Mouse (Mus musculus) liver, postnatal 0 days (tissue): Measurements from ENCODE around the gene Ube2e3. TPM values are rescaled to one million over a fixed set of nuclear protein-coding genes. Genes with fewer than 3 reads are reported as not detected.

ENCODE experiments used
- ATAC-seq: fragments of 200-750 bp; cut with Nextera tagmentation; 2 replicates; pipeline ENCODE4 v1.8.0; 2017; ENCODE audit warnings: mild to moderate bottlenecking, moderate library complexity
- DNase-seq: peaks from one replicate; pipeline ENCODE4 v3.0.0-alpha.2; 2016
- H3K27ac ChIP-seq: fragments of 300-500 bp; sonication (generic); 2 replicates; pipeline ENCODE4 v1.5.1; 2014; ENCODE audit warnings: antibody characterized with exemption, moderate library complexity, mild to moderate bottlenecking, low read depth
- H3K27me3 ChIP-seq: fragments of 300-500 bp; sonication (generic); 2 replicates; pipeline ENCODE4 v1.6.1; 2014; ENCODE audit warnings: low read length, control low read depth, mixed read lengths; ENCODE audit not compliant: insufficient read depth
- H3K36me3 ChIP-seq: fragments of 300-500 bp; sonication (generic); replicated peaks from 2 replicates; pipeline ENCODE4 v1.6.1; 2014; ENCODE audit warnings: mild to moderate bottlenecking, control low read depth, low read length, moderate library complexity, mixed read lengths; ENCODE audit not compliant: insufficient read depth
- H3K4me1 ChIP-seq: fragments of 300-500 bp; sonication (generic); 2 replicates; pipeline ENCODE4 v1.6.1; 2014; ENCODE audit warnings: antibody characterized with exemption, mild to moderate bottlenecking, control low read depth; ENCODE audit not compliant: insufficient read depth
- H3K4me2 ChIP-seq: fragments of 300-500 bp; sonication (generic); 2 replicates; pipeline ENCODE4 v1.6.1; 2014; ENCODE audit warnings: low read depth, mild to moderate bottlenecking, low read length, moderate library complexity, mixed read lengths
- H3K4me3 ChIP-seq: fragments of 300-500 bp; sonication (generic); 2 replicates; pipeline ENCODE4 v1.5.1; 2014; ENCODE audit warnings: low read depth, low read length
- H3K9ac ChIP-seq: fragments of 300-500 bp; sonication (generic); replicated peaks from 2 replicates; pipeline ENCODE4 v1.6.1; 2014; ENCODE audit warnings: mild to moderate bottlenecking, moderate library complexity
- H3K9me3 ChIP-seq: fragments of 300-500 bp; sonication (generic); 2 replicates; pipeline ENCODE4 v1.6.1; 2016; ENCODE audit warnings: mild to moderate bottlenecking, control low read depth, low read length, mixed read lengths
- CTCF ChIP-seq: sonication (generic); IDR thresholded peaks from 2 replicates; pipeline ENCODE4 v1.5.1; 2016; ENCODE audit warnings: antibody characterized with exemption, low read depth
- EP300 ChIP-seq: IDR thresholded peaks from 2 replicates; pipeline ENCODE4 v1.6.1; 2016; ENCODE audit warnings: antibody characterized with exemption, low read depth, mild to moderate bottlenecking
- WGBS: fragments of 180-500 bp; shearing (Covaris S2); extraction: QIAGEN DNeasy Blood & Tissue Kit; methylation state at CpG from one replicate; pipeline ENCODE4 v1.1.7; 2014; ENCODE audit not compliant: insufficient replicate concordance; 5-methylcytosine and 5-hydroxymethylcytosine counted together
- polyA plus RNA-seq: library from polyadenylated mRNA; unstranded; fragments of >200 nt; fragmentation: Nextera tagmentation; extraction: Ambion mirVana; gene quantifications from 2 replicates; pipeline ENCODE4 v1.2.1, GENCODE M21; 2015

The Ube2e3 gene
- polyA plus RNA-seq, 1 experiment from 2014 or later, result 46.8 TPM

DNA sequence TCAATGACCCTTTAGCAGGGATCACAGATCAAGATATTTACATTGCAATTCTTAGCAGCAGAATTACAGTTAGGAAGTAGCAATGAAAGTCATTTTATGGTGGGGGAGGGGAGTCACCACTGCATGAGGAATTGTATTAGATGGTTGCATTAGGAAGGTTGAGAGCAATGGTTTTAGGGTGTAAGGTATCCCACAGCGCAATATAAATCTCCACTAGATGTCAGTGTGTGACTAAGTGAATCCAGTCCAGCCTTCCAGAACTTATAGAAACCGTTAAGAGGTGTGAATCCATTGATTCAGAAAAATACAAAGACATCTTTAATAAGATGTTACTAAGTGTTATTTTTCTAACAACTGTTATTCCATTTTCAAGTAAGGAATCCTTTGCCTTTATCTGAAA lies 63.4 kb downstream of the Ube2e3 start:
- Histone ChIP-seq H3K27ac (no peak overlapping the region), H3K27me3 (no peaks in the 10 kb centered on the region), H3K9ac (no peak overlapping the region), H3K36me3 (no peaks in the 10 kb centered on the region), H3K4me1 (peaks cover 5% of the 10 kb centered on the region; the same call in 1 of the 2 replicates), H3K4me2 (no peak overlapping the region), H3K9me3 (no peaks in the 10 kb centered on the region), H3K4me3 (no peak overlapping the region)
- DNase-seq, result no peak
- no peak for ATAC-seq
- WGBS, result 39% methylated on average over 2 of the region's 2 CpGs
- TF ChIP-seq CTCF, result peak; percentile 70
- TF ChIP-seq EP300, result no peak

DNA sequence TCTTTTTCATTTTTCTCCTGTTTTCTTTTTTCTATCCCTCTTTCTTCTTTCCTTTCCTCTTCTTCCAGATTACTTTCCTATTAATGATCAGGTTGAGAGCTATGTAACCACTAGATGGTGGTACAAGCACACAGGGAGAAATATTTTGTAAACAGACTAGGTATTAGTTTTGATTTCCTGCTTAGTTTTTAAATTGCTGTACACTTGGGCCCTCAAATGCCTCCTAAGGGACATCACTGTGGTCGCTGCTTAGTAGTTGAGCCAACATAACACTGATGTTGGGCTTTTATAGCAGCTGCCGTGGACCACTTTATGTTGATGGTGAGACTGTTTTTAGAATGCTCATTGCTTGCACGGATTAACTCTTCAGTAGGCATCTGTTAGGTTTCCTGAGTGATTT lies 91.5 kb downstream of the Ube2e3 start:
- WGBS, result 37% methylated on average over 3 of the region's 3 CpGs
- Histone ChIP-seq H3K9me3 (no peaks in the 10 kb centered on the region), H3K27me3 (no peaks in the 10 kb centered on the region), H3K36me3 (no peaks in the 10 kb centered on the region), H3K4me2 (no peak overlapping the region), H3K27ac (no peak overlapping the region), H3K4me3 (no peak overlapping the region), H3K4me1 (no peaks in the 10 kb centered on the region), H3K9ac (no peak overlapping the region)
- TF ChIP-seq EP300 (no peak), CTCF (peak; percentile 81)
- ATAC-seq (no peak), DNase-seq (no peak)

GRCm38 (mm10) chr2:78960288-78960687 lies 92.4 kb downstream of the Ube2e3 start:
- no peak for ATAC-seq
- DNase-seq, result no peak

DNA sequence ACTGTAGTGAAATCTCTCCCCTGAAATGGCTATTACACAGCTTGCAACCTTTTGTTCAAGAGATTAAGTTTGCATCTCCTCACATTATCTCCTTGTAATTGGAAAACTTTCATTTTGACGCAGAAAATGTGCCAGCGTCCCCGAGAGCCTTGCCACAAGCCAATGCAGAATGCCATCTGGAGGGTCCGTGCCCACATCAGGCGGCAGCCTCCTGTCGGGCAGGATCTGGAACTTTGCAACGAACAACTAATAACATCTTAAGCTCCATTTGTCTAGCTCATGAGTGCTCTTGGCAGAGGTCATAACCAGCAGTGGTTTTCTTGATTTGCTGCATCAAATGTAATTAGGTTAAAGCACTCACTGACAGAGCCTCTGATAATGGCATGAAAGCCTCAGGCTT lies 93.1 kb downstream of the Ube2e3 start:
- DNase-seq (no peak), ATAC-seq (no peak)
- H3K4me2 ChIP-seq, result peak overlapping the region; percentile 7; the same call in 1 of the 2 replicates
- WGBS, result 73% methylated on average over 7 of the region's 7 CpGs
- H3K4me3 ChIP-seq, result no peak overlapping the region
- H3K4me1 ChIP-seq, result no peaks in the 10 kb centered on the region
- H3K9me3 ChIP-seq, result no peaks in the 10 kb centered on the region
- H3K27me3 ChIP-seq, result no peaks in the 10 kb centered on the region
- H3K36me3 ChIP-seq, result no peaks in the 10 kb centered on the region
- H3K27ac ChIP-seq, result no peak overlapping the region
- H3K9ac ChIP-seq, result no peak overlapping the region
- no peak for TF ChIP-seq EP300
- TF ChIP-seq CTCF, result no peak

More at GRCm38 (mm10) chr2:78960288-78960687, 92.4 kb downstream of the Ube2e3 start:
- H3K4me2 ChIP-seq, result no peak overlapping the region
- no peak overlapping the region for H3K27ac ChIP-seq
- no peaks in the 10 kb centered on the region for H3K4me1 ChIP-seq
- no peak overlapping the region for H3K4me3 ChIP-seq
- no peaks in the 10 kb centered on the region for H3K9me3 ChIP-seq
- no peaks in the 10 kb centered on the region for H3K27me3 ChIP-seq
- H3K9ac ChIP-seq, result no peak overlapping the region
- no peak for TF ChIP-seq CTCF
- no peak for TF ChIP-seq EP300
- H3K36me3 ChIP-seq, result no peaks in the 10 kb centered on the region
- WGBS, result 48% methylated on average over 5 of the region's 5 CpGs

- Histone ChIP-seq H3K27me3 (no peaks in the 10 kb centered on the region), H3K27ac (no peak overlapping the region), H3K4me1 (no peaks in the 10 kb centered on the region), H3K36me3 (no peaks in the 10 kb centered on the region), H3K9ac (no peak overlapping the region), H3K4me3 (no peak overlapping the region), H3K9me3 (no peaks in the 10 kb centered on the region), H3K4me2 (no peak overlapping the region; the same call in 1 of the 2 replicates)
- whole genome bisulfite sequencing, result 23% methylated on average over 7 of the region's 7 CpGs
- TF ChIP-seq CTCF (no peak), EP300 (peak; percentile 76)
- DNase-seq, result no peak
- no peak for ATAC-seq
Observed at GRCm38 (mm10) chr2:78961580-78961979, 93.7 kb downstream of the Ube2e3 start.

DNA sequence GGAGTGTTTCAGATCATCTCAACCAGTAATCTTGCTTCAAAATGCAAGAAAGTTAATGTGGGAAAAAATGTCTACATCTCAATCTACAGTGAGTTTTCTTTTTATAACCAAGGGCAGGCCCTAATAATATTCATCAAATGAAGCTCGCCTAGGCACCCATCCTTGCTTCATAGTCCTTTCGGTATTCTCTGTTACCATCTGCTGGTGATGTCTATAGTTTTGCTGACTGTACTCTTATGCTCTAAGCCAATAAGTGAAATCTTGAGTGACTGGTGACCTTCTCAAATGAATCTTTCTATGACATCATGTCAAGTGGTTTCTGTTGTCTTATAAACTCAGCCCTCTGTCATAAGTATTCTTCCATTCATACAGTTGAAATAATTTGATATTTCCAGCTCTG lies 97.1 kb downstream of the Ube2e3 start:
- H3K4me3 ChIP-seq, result no peak overlapping the region
- TF ChIP-seq CTCF (no peak), EP300 (no peak)
- ATAC-seq (no peak), DNase-seq (no peak)
- no peak overlapping the region for H3K9ac ChIP-seq
- 82% methylated on average over 2 of the region's 2 CpGs for WGBS
- no peak overlapping the region for H3K27ac ChIP-seq
- no peaks in the 10 kb centered on the region for H3K27me3 ChIP-seq
- no peaks in the 10 kb centered on the region for H3K9me3 ChIP-seq
- H3K36me3 ChIP-seq, result no peaks in the 10 kb centered on the region
- no peaks in the 10 kb centered on the region for H3K4me1 ChIP-seq
- H3K4me2 ChIP-seq, result no peak overlapping the region

GRCm38 (mm10) chr2:78965396-78965795 lies 97.5 kb downstream of the Ube2e3 start:
- no peak for TF ChIP-seq CTCF
- TF ChIP-seq EP300, result no peak
- 78% methylated on average over 6 of the region's 6 CpGs for WGBS
- no peak overlapping the region for H3K9ac ChIP-seq
- H3K4me1 ChIP-seq, result no peaks in the 10 kb centered on the region
- H3K4me3 ChIP-seq, result no peak overlapping the region
- ATAC-seq (no peak), DNase-seq (no peak)
- H3K27me3 ChIP-seq, result no peaks in the 10 kb centered on the region
- no peaks in the 10 kb centered on the region for H3K9me3 ChIP-seq
- H3K4me2 ChIP-seq, result no peak overlapping the region
- no peak overlapping the region for H3K27ac ChIP-seq
- H3K36me3 ChIP-seq, result no peaks in the 10 kb centered on the region
